In the genomic region with DNA sequence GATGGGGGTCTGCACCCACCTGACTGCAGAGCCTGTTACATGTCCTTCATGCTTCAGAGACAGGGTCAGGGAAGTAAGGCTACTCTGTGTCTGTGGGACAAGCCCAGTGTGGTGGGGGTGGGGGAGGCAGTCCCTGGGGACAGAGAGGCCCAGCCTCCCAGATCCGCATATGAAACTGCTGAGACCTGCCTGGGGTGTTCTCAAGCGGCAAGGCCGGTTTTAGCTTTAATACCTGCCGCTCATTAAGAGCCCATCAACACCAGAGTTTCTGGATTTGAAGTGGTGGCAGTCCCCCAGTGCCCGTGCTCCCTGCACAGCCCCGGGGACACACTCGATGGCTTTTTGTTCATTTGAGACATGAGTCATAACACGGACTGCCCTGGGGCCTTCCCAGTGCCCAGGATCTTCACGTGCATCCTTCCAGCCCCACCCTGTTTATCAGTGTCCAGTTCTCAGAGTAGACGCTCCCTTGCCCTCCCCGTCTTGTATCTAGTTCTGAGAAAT, we compare ENCODE assay signal across 14 mouse cellular contexts. TPM values are rescaled to one million over a fixed set of nuclear protein-coding genes. Genes with fewer than 3 reads are reported as not detected.
DNase-seq lines count a peak whose midpoint lies in the region; ATAC-seq and TF ChIP-seq lines count a peak whose summit lies in the region.
"Had no signal": no experiment of that assay in that cellular context is flagged by ENCODE, and none has a peak within 500 bp of the region (broad histone marks: within the 10 kb centered on the region; RNA-seq: fewer than 3 reads in every experiment).

No protein-coding gene starts in this region.

- H3K27ac ChIP-seq in lung, embryonic 16.5 days (ENCODE audit: low read length): no peak overlapping the region
- no peak overlapping the region for H3K27ac ChIP-seq in embryonic facial prominence, embryonic 13.5 days
- H3K27ac ChIP-seq in liver, postnatal 0 days (ENCODE audit: low read depth): peak overlapping the region; percentile 75
- H3K27ac ChIP-seq: hindbrain, embryonic 15.5 days; midbrain, embryonic 12.5 days had no signal

- DNase-seq in cerebellum, adult 11-12 months: peak; percentile 27
- no peak for DNase-seq in cerebellum, postnatal 4 days (ENCODE audit: low spot score in 2 of 2)
- no peak for DNase-seq in lung, postnatal 25 days (ENCODE audit: low spot score)
- peak; percentile 60 for DNase-seq in liver, postnatal 0 days
- DNase-seq in ovary, adult 18-20 months (ENCODE audit: low spot score): no peak
- no peak for DNase-seq in right cerebral cortex, postnatal 4 days
- DNase-seq: cerebellum, postnatal 14 days had no signal

- peaks cover 7% of the 10 kb centered on the region for H3K27me3 ChIP-seq in lung, embryonic 16.5 days (ENCODE audit: control insufficient read depth, insufficient read depth, low read depth, low read length)
- H3K27me3 ChIP-seq in embryonic facial prominence, embryonic 13.5 days: peaks cover 17% of the 10 kb centered on the region
- peaks cover 16% of the 10 kb centered on the region for H3K27me3 ChIP-seq in liver, postnatal 0 days (ENCODE audit: insufficient read depth, low read length)

- ATAC-seq in lung, embryonic 16.5 days (ENCODE audit: low read depth): peak; percentile 46
- ATAC-seq in embryonic facial prominence, embryonic 13.5 days (ENCODE audit: insufficient number of reproducible peaks, insufficient read depth, low FRiP score, low TSS enrichment, low read depth): 0 out of 2 replicates have a peak, but pooled peaks have one; percentile 28
- ATAC-seq in liver, postnatal 0 days: peak; percentile 91
- ATAC-seq: forebrain, embryonic 14.5 days had no signal

- no peaks in the 10 kb centered on the region; the same call in 1 of the 2 replicates for H3K4me1 ChIP-seq in lung, embryonic 16.5 days (replicated peaks; ENCODE audit: control insufficient read depth, insufficient read depth, low read length)
- peaks cover 2% of the 10 kb centered on the region; the same call in 1 of the 2 replicates for H3K4me1 ChIP-seq in embryonic facial prominence, embryonic 13.5 days
- H3K4me1 ChIP-seq in liver, postnatal 0 days (ENCODE audit: insufficient read depth): peaks cover 25% of the 10 kb centered on the region

- no peaks in the 10 kb centered on the region for H3K9me3 ChIP-seq in lung, embryonic 16.5 days (ENCODE audit: control insufficient read depth, low read length)
- H3K9me3 ChIP-seq in embryonic facial prominence, embryonic 13.5 days: no peaks in the 10 kb centered on the region
- no peaks in the 10 kb centered on the region for H3K9me3 ChIP-seq in liver, postnatal 0 days (ENCODE audit: low read length)
- H3K9me3 ChIP-seq: hindbrain, embryonic 15.5 days; midbrain, embryonic 12.5 days had no signal

- no peak for TF ChIP-seq CTCF in liver, postnatal 0 days (IDR thresholded peaks at IDR 0.05; ENCODE audit: low read depth)

- H3K4me2 ChIP-seq in lung, embryonic 16.5 days (ENCODE audit: low read depth, low read length): no peak overlapping the region
- H3K4me2 ChIP-seq in embryonic facial prominence, embryonic 13.5 days: no peak overlapping the region
- H3K4me2 ChIP-seq in liver, postnatal 0 days (ENCODE audit: low read depth, low read length): peak overlapping the region; percentile 51
- H3K4me2 ChIP-seq: hindbrain, embryonic 15.5 days; midbrain, embryonic 12.5 days had no signal

- no peaks in the 10 kb centered on the region for H3K36me3 ChIP-seq in lung, embryonic 16.5 days (ENCODE audit: control insufficient read depth, insufficient read depth, low read length)
- H3K36me3 ChIP-seq in embryonic facial prominence, embryonic 13.5 days: 0 out of 2 replicates have a peak, but pooled peaks cover 5% of the 10 kb centered on the region
- no peaks in the 10 kb centered on the region for H3K36me3 ChIP-seq in liver, postnatal 0 days (replicated peaks; ENCODE audit: insufficient read depth, low read length)
- H3K36me3 ChIP-seq: hindbrain, embryonic 15.5 days had no signal

- WGBS in lung, embryonic 16.5 days: 41% methylated on average over 11 of the region's 11 CpGs
- 27% methylated on average over 11 of the region's 11 CpGs for WGBS in embryonic facial prominence, embryonic 13.5 days
- 50% methylated on average over 11 of the region's 11 CpGs for WGBS in liver, postnatal 0 days (ENCODE audit: insufficient replicate concordance)

- no peak overlapping the region for H3K4me3 ChIP-seq in lung, embryonic 16.5 days (ENCODE audit: low read length)
- no peak overlapping the region for H3K4me3 ChIP-seq in embryonic facial prominence, embryonic 13.5 days
- no peak overlapping the region for H3K4me3 ChIP-seq in liver, postnatal 0 days (ENCODE audit: low read depth, low read length)
- H3K4me3 ChIP-seq: hindbrain, embryonic 15.5 days; midbrain, embryonic 12.5 days had no signal

- H3K9ac ChIP-seq in lung, embryonic 16.5 days (ENCODE audit: low read length): no peak overlapping the region
- peak overlapping the region; percentile 22; the same call in 1 of the 2 replicates for H3K9ac ChIP-seq in embryonic facial prominence, embryonic 13.5 days
- H3K9ac ChIP-seq in liver, postnatal 0 days (replicated peaks): peak overlapping the region; percentile 53
- H3K9ac ChIP-seq: hindbrain, embryonic 15.5 days; midbrain, embryonic 12.5 days had no signal

- peak; percentile 34; the same call in 1 of the 2 replicates for TF ChIP-seq EP300 in liver, postnatal 0 days (IDR thresholded peaks at IDR 0.05; ENCODE audit: low read depth)

RNA-seq across cellular contexts. Expression of a gene that starts 5.4 kb away (rescaled TPM):
- not detected in 2 replicates for polyA plus RNA-seq in lung, embryonic 16.5 days (2015; fragmentation: Nextera tagmentation; extraction: Ambion mirVana)
- polyA plus RNA-seq in embryonic facial prominence, embryonic 13.5 days (2015; fragmentation: Nextera tagmentation; extraction: Ambion mirVana): 0.17 TPM in 1 of 2 replicates, not detected in the other
- polyA plus RNA-seq in liver, postnatal 0 days (2015; fragmentation: Nextera tagmentation; extraction: Ambion mirVana): 2.0 and 2.3 TPM in 2 replicates
- polyA plus RNA-seq: midbrain, embryonic 12.5 days; stomach, embryonic 14.5 days had no signal

RNA-seq across cellular contexts. Expression of a gene that starts 15.0 kb away (rescaled TPM):
- 65.1 and 65.7 TPM in 2 replicates for polyA plus RNA-seq in lung, embryonic 16.5 days (2015; fragmentation: Nextera tagmentation; extraction: Ambion mirVana)
- polyA plus RNA-seq in embryonic facial prominence, embryonic 13.5 days (2015; fragmentation: Nextera tagmentation; extraction: Ambion mirVana): 61.7 and 72.7 TPM in 2 replicates
- polyA plus RNA-seq in liver, postnatal 0 days (2015; fragmentation: Nextera tagmentation; extraction: Ambion mirVana): 27.8 and 30.7 TPM in 2 replicates

RNA-seq across cellular contexts. Expression of a gene that starts 17.0 kb away (rescaled TPM):
- 0.52 and 0.55 TPM in 2 replicates for polyA plus RNA-seq in lung, embryonic 16.5 days (2015; fragmentation: Nextera tagmentation; extraction: Ambion mirVana)
- 0.18 and 0.50 TPM in 2 replicates for polyA plus RNA-seq in embryonic facial prominence, embryonic 13.5 days (2015; fragmentation: Nextera tagmentation; extraction: Ambion mirVana)
- polyA plus RNA-seq in liver, postnatal 0 days (2015; fragmentation: Nextera tagmentation; extraction: Ambion mirVana): 0.08 and 0.13 TPM in 2 replicates

RNA-seq across cellular contexts. Expression of a gene that starts 22.6 kb away (rescaled TPM):
- polyA plus RNA-seq in lung, embryonic 16.5 days (2015; fragmentation: Nextera tagmentation; extraction: Ambion mirVana): not detected in 2 replicates
- 0.17 TPM in 1 of 2 replicates, not detected in the other for polyA plus RNA-seq in embryonic facial prominence, embryonic 13.5 days (2015; fragmentation: Nextera tagmentation; extraction: Ambion mirVana)
- not detected in 2 replicates for polyA plus RNA-seq in liver, postnatal 0 days (2015; fragmentation: Nextera tagmentation; extraction: Ambion mirVana)
- polyA plus RNA-seq: liver, adult 2 months; stomach, embryonic 14.5 days had no signal

RNA-seq across cellular contexts. Expression of a gene that starts 45.1 kb away (rescaled TPM):
- polyA plus RNA-seq in lung, embryonic 16.5 days (2015; fragmentation: Nextera tagmentation; extraction: Ambion mirVana): 1.8 and 1.9 TPM in 2 replicates
- polyA plus RNA-seq in embryonic facial prominence, embryonic 13.5 days (2015; fragmentation: Nextera tagmentation; extraction: Ambion mirVana): 30.8 and 32.4 TPM in 2 replicates
- polyA plus RNA-seq in liver, postnatal 0 days (2015; fragmentation: Nextera tagmentation; extraction: Ambion mirVana): 0.06 and 0.07 TPM in 2 replicates

Comparison
In these comparisons a context has a peak if more than half of its experiments do, and no peak if none do; other contexts are left out.
1. DNase-seq: peak in cerebellum, adult 11-12 months (single experiment) and liver, postnatal 0 days (single experiment); none in cerebellum, postnatal 4 days (0 of 2), lung, postnatal 25 days (single experiment), ovary, adult 18-20 months (single experiment) and right cerebral cortex, postnatal 4 days (single experiment).
2. ATAC-seq: peak in every context shown above with its lines; median percentile 91 in liver, postnatal 0 days; 46 in lung, embryonic 16.5 days; 28 in embryonic facial prominence, embryonic 13.5 days.